Mouse (Mus musculus): ENCODE results near the gene Gm5148. TPM values are rescaled to one million over a fixed set of nuclear protein-coding genes. Genes with fewer than 3 reads are reported as not detected.

Gene Gm5148
- 1 to 10 TPM; 2.1 to 2.5 TPM for total RNA-seq (2021)
- long read RNA-seq = 0 reads

DNA sequence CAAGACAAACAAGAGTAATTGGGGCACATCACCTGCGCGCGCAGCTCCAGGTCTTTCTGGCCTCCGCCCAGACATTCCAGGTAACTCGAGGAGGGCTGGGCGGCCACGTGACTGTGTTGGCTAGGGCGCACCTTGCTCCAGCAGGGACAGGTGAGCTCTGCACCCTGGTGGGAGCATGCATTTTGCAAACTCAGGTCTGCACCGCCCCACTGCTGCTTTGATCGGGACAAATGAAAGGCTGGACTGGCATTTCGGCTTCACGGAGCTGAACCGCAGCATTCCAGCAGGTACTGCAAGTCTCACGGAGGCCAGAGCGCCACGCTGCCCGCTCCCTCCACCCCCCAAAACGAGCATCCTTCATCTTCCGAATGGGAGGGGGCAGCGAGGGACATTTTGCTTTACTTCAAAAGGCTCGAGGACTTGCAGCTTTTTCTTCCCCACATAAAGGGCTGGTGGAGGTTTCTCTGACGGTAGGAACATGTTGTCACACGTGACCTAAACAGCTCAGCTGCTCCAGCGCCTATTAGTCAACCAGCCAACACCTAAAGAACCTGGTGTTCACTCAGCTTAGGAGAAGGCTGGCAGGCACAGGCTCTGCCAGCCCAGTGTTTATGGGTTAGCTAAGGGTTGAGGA is at the start of gene Gm5148:
TSS of gene Gm5148 (minus strand) at position 320 of the 634 bp plus-strand sequence.
- DNase-seq (ENCODE audit: low spot score in 2 of 2) = peak; percentile 22 to 47

DNA sequence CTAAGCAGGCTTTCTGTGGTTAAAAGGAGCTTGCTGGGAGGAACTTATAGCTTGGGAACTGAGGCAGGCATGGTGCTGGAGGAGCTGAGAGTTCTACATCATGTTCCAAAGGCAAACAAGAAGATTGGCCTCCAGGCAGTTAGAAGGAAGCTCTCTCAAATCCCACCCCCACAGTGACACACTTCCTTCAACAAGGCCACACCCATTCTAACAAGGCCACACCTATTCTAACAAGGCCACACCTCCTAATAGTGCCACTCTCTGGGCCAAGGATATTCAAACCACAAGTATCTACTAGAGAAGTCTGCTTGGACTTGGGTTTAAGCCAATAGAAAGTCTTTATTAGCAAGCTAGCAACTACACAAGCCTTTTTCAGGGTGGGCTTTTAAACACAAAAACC is 46.7 kb upstream of the Gm5148 start:
- DNase-seq (ENCODE audit: low spot score in 2 of 2) = no peak

DNA sequence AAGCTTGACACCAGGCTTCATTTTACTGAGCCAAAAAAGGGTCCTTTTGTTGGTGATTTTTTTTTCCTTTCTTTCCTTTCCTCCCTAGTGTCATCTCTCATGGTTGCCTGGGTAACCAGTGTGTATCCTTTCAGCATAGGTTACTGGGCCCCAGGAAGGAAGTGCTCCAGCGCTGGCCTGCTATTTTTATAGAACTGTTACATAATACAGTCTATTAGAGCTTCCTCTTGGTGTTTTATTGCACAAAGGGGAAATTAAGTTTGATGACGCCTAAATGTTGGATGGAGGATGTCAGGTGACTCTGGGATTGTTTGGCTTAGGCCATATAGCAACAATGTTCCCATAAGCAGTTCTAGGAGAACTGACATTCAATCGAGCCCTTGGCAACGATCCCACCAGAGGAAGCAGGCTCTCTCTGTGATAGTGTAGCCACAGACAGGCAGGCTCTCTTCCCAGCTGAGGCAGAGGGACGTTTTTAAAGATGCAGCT is 45.0 kb upstream of the Gm5148 start:
- DNase-seq (ENCODE audit: low spot score in 2 of 2) = peak; percentile 67 to 73

DNA sequence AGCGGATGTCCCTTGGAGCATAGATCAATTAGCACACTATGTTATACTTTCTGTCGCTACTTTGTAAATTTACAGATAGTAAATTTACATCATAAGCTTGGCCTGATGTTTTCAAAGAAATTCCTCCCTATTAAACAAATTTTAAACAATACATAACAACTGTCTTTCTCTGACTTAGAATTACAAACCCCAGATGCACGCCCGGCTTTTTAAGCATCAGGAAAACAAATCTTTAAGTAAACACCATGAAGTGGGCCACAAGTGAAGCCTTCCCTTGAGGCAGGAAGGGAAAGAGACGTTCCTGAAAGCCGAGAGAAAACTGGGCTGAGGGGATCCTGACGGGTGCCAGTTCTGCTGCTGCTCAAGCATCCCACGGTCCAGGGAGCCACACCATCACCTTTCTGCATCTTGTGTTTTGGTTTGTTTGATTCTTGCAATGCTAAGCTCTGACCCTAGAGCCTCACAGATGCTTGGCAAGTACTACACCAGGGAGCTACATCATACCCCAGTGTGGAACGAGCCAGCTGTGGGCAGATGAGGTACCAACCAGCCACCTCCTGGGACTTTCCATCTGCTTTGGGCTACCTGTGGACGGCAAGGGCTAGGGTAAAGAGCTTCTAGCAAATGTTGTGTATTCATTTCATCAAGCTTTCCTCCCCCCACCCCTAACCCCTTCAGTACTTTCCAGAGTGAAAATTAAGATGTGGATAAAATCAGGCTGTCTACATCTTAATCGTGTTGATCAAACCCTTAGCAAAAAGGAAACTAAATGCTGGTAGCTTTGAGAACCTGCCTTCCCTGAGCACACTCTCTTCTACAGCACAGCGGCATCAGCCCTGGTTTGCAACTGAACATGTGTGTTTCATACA is 43.1 kb upstream of the Gm5148 start:
- no peak for DNase-seq (ENCODE audit: low spot score in 2 of 2)

DNA sequence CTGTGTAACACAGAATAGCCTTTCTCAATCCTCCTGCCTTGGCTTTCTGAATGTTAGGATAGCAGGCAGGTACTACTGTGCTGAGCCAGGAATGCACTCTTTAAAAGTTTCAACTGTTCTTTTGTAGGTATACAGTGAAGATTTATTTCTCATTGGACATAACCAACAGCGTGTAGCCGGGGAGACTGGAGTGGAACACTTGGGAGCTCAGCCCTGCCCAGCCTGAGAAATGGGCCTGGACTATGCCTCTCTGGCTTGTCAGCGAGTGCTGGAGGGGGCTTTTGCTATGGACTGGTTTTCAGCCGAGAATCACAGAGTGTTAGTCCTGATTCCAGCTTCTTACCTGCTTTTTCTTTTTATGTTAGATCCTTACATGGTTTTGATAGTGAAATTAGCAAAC is 42.3 kb upstream of the Gm5148 start:
- no peak for DNase-seq (ENCODE audit: low spot score in 2 of 2)

DNA sequence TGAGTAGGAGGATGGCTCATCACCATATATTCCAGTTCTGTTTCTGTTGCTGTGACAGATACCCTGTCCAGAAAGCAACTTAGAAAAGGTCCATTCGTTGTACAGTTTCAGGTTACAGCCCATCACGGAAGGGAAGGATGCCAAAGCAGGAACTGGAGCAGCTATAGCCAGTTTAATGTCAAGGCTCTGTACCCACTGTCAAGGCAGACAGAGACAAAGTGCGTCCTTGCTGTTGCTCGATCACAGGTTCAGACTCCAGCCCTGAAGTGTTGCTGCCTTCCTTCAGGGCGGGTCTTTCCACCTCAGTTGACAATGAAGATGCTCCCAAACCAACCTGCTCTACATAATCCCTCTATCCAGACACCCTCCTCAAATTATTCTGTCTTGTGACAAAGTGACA is 41.7 kb upstream of the Gm5148 start:
- no peak for DNase-seq (ENCODE audit: low spot score in 2 of 2)

DNA sequence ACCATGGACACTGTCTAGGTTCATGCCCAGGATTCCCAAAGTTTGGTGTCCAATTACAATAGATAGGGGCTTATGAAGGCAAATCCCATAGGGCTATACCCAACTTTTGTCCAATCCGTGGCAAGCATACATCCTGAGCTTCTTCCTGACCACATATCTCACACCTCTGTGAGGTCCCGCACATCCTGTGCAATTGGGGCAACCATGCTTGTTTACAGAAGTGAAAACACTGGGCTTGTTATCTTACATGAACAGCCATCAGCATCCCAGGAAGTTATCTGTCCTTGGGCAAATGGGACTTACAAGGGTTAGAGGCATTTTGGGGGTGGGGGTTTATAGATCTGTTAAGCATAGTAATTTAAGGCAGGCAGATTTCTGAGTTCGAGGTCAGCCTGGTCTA is 41.0 kb upstream of the Gm5148 start:
- no peak for DNase-seq (ENCODE audit: low spot score in 2 of 2)

DNA sequence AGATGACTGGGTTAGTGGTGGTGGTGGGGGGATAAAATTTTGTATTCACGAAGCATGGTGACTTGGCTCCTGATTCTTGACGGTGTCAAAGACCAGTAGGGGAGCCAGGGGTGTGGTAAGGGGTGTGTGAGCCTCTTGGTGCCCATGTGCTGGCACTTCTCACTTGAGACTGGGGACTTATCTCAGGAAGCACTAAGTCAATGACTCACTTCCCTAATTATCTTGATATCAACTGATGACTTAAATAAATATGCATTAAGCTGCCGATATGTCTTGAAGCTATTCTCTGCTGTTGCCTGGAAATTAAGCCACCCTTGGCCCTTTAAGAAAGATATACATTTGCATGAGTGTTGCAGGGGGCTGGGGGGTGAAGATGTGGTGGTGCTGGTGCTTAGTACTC is 38.0 kb upstream of the Gm5148 start:
- no peak for DNase-seq (ENCODE audit: low spot score in 2 of 2)

DNA sequence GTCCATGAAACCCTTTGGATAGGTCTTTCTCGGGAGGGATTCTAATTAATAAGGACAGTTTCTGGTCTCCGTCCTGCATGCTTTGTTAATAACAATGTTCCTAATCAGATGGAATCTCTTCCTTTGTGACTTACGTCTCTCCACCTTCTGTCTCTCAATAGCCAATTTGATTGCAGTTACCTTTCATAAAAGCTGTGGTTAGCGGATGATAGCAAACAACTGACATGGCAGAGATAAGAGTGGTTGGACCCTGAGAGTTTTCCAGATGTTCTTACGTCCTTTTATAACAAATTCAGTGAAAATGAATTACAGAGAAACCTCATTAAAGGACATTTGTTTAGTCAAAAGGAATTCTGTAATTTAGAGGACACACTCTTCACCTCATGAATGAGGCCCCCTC is 37.5 kb upstream of the Gm5148 start:
- no peak for DNase-seq (ENCODE audit: low spot score in 2 of 2)

DNA sequence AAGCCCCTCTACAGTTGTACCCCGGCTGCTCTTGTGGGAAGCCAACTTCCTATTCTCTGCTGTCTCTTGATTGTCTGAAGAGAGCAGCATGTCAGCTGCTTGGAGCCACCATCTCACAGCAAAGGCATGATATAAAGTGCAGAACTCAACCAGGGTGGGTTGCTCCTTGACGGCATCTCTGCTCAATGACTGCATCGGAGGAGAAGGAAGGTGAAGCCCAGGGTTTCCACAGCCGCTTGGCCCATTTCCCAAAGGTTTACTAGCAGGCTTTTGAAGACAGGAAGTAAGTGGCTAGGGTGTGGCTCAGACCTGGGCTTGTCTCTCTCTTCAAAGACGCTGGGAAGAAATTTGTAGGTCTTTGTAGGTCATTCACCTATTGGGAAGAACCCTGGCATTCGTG is 36.6 kb upstream of the Gm5148 start:
- DNase-seq (ENCODE audit: low spot score in 2 of 2) = no peak

DNA sequence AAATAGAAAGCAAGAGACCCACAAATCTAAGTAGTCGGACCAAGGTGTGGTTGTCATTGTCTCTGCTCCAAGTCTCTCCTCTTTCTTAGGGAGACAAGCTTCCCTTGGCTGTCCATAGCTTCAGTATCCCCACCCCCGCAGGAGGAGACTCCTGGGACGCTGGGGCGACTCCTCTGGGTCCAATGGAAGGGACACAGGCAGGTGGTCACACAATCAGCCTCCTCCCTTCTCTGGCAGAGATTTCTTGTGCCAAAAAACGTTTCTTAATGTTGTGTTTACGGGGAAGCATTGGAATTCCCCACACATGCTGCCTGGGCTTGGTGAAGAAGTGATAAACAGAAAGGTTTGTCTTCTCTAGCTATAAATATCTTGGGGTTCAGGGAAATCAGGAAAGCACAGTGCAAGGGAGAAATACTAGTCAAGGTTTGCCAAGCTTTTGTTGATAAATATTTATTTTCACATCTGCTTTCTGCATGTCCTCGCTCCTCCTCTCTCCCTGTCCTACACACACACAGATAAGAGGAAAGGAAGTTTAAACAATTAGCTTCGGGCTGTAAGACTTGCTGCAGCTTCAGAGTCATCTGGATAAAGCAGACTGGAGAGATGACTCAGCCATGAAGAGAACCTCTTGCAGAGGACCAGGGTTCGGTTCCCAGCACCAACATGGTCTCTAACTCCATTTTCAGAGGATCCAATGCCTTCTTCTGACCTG is 34.5 kb upstream of the Gm5148 start:
- no peak for DNase-seq (ENCODE audit: low spot score in 2 of 2)

DNA sequence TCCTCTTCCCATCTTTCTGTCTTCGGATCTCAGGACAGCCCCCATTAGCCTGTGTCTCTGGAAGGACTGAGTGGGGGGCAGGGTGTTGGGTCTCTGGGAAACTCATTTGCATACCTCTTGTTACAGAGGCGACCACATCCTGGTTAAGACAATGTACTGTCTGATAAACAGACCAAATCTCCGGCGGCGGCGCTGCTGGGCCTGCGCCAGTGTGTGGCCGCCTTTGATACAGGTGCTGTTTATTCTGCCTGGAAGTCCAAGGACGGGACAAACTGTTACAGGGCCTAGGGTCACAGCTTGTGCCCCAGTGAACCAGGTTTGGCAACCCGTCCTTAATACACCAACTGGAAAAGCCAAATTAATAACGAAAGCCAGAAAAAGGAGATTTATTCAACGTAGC is 33.8 kb upstream of the Gm5148 start:
- DNase-seq (ENCODE audit: low spot score in 2 of 2) = no peak

DNA sequence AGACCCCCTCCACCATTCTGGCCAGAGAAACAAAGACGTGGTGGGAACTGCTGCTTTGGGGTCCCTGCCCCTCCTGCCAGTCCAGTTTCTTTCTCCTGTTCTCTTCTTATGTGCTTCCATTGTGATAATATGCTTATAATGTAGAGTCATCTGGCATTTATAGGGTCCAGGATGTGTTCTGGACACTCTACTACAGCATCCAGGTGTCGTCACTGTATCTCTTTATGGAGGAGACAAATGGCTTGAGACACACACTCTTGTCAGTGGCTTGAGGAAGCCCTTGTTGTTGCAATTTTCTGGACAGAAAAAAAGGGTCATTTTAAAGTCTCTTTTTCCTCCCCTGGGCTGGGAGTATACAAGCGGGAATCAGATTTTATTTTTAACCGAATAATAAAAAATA is 33.3 kb upstream of the Gm5148 start:
- no peak for DNase-seq (ENCODE audit: low spot score in 2 of 2)

DNA sequence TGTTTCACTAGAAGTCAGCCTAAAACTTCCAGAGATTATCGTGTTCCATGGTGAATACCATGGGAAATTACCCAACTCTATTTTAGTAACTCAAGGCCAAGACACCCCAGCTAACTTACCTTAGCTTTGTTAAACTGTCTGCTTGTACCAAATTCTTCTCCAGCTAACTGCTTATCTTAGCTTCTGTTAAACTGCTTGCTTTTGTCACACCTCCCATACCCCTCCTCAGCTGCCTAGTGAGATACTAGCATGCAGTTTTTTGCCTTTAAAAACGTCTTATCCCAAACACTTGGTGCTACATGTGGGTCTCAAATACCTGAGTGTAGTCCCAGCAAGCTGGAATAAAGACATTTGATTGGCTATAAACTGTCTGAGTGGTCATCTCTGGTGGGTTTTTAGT is 31.7 kb upstream of the Gm5148 start:
- DNase-seq (ENCODE audit: low spot score in 2 of 2) = no peak

DNA sequence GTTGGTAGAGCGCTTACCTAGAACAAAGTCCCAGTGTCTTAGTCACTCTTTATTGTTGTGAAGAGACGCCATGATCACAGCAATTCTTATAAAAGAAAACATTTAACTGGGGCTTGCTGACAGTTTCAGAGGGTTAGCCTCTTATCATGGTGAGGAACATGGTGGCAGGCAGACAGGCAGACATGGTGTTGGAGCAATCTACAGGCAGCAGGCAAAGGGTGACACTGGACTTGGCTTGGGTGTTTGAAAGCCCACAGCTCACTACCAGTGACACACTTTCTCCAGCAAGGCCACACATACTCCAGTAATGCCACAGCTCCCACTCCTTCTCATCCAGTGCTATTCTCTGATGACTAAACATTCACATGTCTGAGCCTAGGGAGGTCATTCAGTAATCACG is 30.3 kb upstream of the Gm5148 start:
- no peak for DNase-seq (ENCODE audit: low spot score in 2 of 2)

DNA sequence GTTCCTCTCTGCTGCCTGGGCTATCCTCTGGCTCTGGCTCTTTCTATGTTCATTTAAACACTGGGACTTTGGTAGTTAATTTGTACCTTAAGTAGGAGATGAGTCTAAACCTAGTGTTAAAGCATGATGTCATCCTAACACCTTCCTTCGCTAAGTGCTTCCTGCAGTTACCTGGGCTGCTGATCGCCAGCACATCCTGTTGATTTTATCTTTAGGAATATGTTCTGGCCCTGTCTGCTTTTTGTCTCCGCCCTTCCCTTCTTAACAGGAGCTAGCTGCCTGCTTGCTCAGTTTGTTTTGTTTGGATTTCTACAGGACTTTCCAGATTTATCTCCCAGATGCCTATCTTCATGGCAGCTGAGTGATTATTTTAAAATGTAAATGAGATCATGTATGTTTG is 28.9 kb upstream of the Gm5148 start:
- DNase-seq (ENCODE audit: low spot score in 2 of 2) = no peak

DNA sequence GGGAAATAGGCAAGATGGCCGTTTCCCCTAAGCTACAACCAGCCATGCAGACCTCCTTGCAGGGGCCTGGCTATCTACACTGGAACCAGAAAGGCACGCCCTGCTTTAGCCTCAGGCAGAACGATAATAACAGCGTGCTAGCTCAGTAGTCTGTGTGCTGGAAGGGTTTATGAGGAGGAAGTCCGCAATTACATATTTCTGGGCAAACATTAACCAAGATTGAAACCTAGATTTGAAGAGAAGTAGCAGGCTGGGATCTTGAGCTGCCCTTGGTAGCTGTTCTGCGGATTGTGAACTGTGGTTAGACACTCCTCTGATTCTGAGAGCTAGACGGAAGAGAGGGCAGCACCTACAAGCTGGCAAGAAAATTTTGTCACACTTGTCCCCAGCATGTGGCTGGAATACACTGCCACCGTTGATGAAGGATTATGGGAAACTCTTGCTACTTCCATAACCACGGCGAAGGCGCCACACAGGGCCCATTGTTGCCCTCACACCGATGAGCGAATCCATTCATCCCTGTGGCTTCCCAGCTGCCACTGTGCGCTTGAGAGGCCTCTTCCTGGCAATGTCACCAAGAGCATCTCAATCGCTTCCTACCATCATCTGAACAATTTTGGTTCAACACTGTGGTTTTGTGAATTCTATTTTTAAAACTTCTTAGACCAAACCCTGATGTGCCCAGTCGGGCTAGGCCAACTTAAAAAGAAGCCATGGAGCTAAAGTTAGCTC is 23.9 kb upstream of the Gm5148 start:
- no peak for DNase-seq (ENCODE audit: low spot score in 2 of 2)

DNA sequence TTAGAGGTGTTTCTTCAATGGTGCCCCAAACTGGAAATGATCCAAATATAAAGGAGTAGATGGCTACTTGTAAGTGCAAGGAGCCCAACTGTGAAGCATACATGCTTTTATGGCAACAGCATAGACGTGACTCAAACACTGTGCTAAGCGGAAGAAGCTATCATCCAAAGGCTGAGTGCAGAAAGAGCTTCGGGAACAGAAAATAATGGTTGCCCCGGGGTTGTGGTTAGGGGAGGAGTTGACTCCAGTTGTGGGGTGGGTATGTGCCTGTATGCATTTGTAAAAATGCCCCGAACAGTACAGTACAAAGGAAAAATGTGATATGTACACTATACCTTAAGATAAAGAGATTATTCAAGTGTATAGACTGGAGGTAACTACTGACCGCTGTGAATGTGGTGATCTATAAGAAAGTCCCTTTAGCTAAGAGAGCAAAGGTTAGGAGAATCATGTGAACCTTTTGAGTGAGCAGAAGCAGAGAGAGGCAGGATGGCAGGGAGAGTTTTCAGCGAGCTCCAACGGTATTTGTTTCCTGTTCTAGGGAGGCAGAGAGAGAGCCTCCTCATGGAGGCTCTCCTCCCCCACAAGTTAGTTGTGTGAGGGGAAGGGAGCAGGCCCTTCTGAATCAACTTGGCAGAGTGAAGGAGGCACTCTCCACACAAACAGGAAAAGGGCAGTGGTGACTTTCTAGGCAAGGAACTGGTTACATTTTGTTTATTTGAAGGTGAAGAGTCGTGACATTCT is 23.1 kb upstream of the Gm5148 start:
- no peak for DNase-seq (ENCODE audit: low spot score in 2 of 2)

DNA sequence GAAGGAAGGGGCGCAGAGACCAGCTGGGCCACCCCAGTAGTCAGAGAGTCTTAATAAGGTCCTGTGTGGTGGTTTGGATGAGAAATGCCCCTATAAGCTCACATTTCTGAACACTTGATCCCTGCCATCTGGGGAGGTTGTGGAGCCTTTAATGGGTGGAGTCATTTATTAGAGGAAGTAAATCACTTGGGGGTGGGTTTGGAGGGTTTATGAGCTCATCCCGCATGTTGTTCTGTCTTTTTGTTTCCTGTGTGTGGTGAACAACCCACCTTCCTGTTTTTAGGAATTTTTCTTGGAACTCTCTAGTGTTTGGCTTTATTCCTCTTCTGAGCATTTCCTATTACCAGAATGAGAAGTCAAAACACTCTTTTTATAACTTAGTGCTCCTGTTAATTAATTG is 19.8 kb upstream of the Gm5148 start:
- DNase-seq (ENCODE audit: low spot score in 2 of 2) = no peak

DNA sequence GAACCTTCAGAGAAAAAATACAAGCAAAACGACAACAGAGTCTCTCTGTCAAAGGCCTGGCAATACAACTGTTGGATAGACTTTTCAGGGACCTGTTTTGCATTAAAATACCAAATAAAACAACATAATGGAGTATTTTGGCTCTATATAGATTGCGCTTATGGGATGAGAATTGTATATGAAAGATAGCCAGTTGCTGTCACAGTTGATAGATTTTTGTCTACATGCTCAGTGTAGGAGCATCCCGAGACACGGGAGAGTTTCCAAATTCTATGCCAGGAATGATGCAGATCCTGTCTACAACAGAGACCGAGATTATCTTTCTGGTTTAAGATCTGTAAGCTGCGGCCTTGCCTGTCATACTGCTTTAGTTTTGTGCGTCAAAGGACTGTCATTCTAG is 15.7 kb upstream of the Gm5148 start:
- no peak for DNase-seq (ENCODE audit: low spot score in 2 of 2)

Measured in layer of hippocampus, postnatal 10 days (tissue).